Mouse (Mus musculus): ENCODE measurements around the gene Ift122. TPM values are rescaled to one million over a fixed set of nuclear protein-coding genes. Genes with fewer than 3 reads are reported as not detected.

Ift122 gene
- total and polyA plus RNA-seq, 3 experiments = 7.9 to 14.1 (median 8.6) TPM

GRCm38 (mm10) chr6:115879736-115880135 lies 26.5 kb downstream of the Ift122 start:
- H3K4me1 ChIP-seq (ENCODE audit: control insufficient read depth in 1 of 2, insufficient read depth in 2 of 2) = peaks cover 0 to 6% of the 10 kb centered on the region in 2 experiments; a peak in 1 of 4 replicates
- H3K9me3 ChIP-seq (replicated peaks; ENCODE audit: low read length) = no peaks in the 10 kb centered on the region
- no peak for DNase-seq (ENCODE audit: extremely low read depth)
- dilution Hi-C loops (cut with MboI; ENCODE audit: extremely low pct_ligation_motif_present, extremely low pct_unique_long_range_greater_than_20kb, low sequenced_read_pairs) (no loop called here), in situ Hi-C loops (cut with MboI; ENCODE audit: low pct_ligation_motif_present, low pct_unique_long_range_greater_than_20kb, low sequenced_read_pairs) (no loop called here)
- H3K4me3 ChIP-seq (replicated peaks in 1 of 3; ENCODE audit: low read depth in 2 of 3, low read length in 2 of 3, poor library complexity in 1 of 3) = no peak overlapping the region
- H3K9ac ChIP-seq (ENCODE audit: insufficient read depth, low read depth) = no peak overlapping the region
- no peaks in the 10 kb centered on the region for H3K79me2 ChIP-seq (replicated peaks; ENCODE audit: control insufficient read depth, extremely low read depth, insufficient read depth, poor library complexity, severe bottlenecking)
- no peaks in the 10 kb centered on the region for H3K27me3 ChIP-seq (replicated peaks)
- TF ChIP-seq ZNF384 (IDR thresholded peaks at IDR 0.05; ENCODE audit: low read depth, low read length) (no peak), CTCF (conservative IDR thresholded peaks at IDR 0.05 in 1 of 2, IDR thresholded peaks at IDR 0.05 in 1 of 2; ENCODE audit: low read depth in 2 of 2, low read length in 2 of 2) (no peak), MAX (IDR thresholded peaks at IDR 0.05; ENCODE audit: low read length) (no peak), USF1 (IDR thresholded peaks at IDR 0.05; ENCODE audit: low read depth, low read length) (no peak), SMC3 (IDR thresholded peaks at IDR 0.05; ENCODE audit: low read depth, low read length) (no peak)
- no peak overlapping the region for H3K4me2 ChIP-seq (ENCODE audit: insufficient read depth, low read depth, poor library complexity, severe bottlenecking)
- H3K36me3 ChIP-seq (replicated peaks in 1 of 2; ENCODE audit: control insufficient read depth in 1 of 2, insufficient read depth in 1 of 2, low read length in 1 of 2) = peaks cover 4 to 50% of the 10 kb centered on the region in 2 experiments
- H3K27ac ChIP-seq (ENCODE audit: insufficient read depth, low read depth) = no peak overlapping the region

- H3K4me1 ChIP-seq (ENCODE audit: control insufficient read depth in 1 of 2, insufficient read depth in 2 of 2) = peaks cover under 1 to 9% of the 10 kb centered on the region in 2 experiments; a peak in 2 of 4 replicates
- TF ChIP-seq TCF12 (IDR thresholded peaks at IDR 0.05; ENCODE audit: low read depth, low read length) = no peak
- TF ChIP-seq MAFK (IDR thresholded peaks at IDR 0.05; ENCODE audit: insufficient replicate concordance, low read length) = no peak
- TF ChIP-seq USF1 (IDR thresholded peaks at IDR 0.05; ENCODE audit: low read depth, low read length) = no peak
- no peak for TF ChIP-seq BHLHE40 (IDR thresholded peaks at IDR 0.05; ENCODE audit: low read depth, low read length)
- no peak for TF ChIP-seq MYC (IDR thresholded peaks at IDR 0.05; ENCODE audit: low read depth, low read length)
- TF ChIP-seq ZMIZ1 (IDR thresholded peaks at IDR 0.05; ENCODE audit: low read depth, low read length) = no peak
- TF ChIP-seq TBP (conservative IDR thresholded peaks at IDR 0.05; ENCODE audit: low read depth, low read length) = no peak
- in situ Hi-C loops (cut with MboI; ENCODE audit: low pct_ligation_motif_present, low pct_unique_long_range_greater_than_20kb, low sequenced_read_pairs) (no loop called here), dilution Hi-C loops (cut with MboI; ENCODE audit: extremely low pct_ligation_motif_present, extremely low pct_unique_long_range_greater_than_20kb, low sequenced_read_pairs) (no loop called here)
- H3K9me3 ChIP-seq (replicated peaks; ENCODE audit: low read length) = no peaks in the 10 kb centered on the region
- H3K9ac ChIP-seq (ENCODE audit: insufficient read depth, low read depth) = no peak overlapping the region
- H3K27ac ChIP-seq (ENCODE audit: insufficient read depth, low read depth) = no peak overlapping the region
- no peak overlapping the region for H3K4me3 ChIP-seq (replicated peaks in 1 of 3; ENCODE audit: low read depth in 2 of 3, low read length in 2 of 3, poor library complexity in 1 of 3)
- H3K79me2 ChIP-seq (replicated peaks; ENCODE audit: control insufficient read depth, extremely low read depth, insufficient read depth, poor library complexity, severe bottlenecking) = no peaks in the 10 kb centered on the region
- no peak overlapping the region for H3K4me2 ChIP-seq (ENCODE audit: insufficient read depth, low read depth, poor library complexity, severe bottlenecking)
- H3K36me3 ChIP-seq (replicated peaks in 1 of 2; ENCODE audit: control insufficient read depth in 1 of 2, insufficient read depth in 1 of 2, low read length in 1 of 2) = peaks cover 5 to 47% of the 10 kb centered on the region in 2 experiments
- DNase-seq (ENCODE audit: extremely low read depth) = no peak
- no peaks in the 10 kb centered on the region for H3K27me3 ChIP-seq (replicated peaks)
Measured at GRCm38 (mm10) chr6:115880751-115881150, 27.5 kb downstream of the Ift122 start.

- dilution Hi-C loops (cut with MboI; ENCODE audit: extremely low pct_ligation_motif_present, extremely low pct_unique_long_range_greater_than_20kb, low sequenced_read_pairs) (no loop called here), in situ Hi-C loops (cut with MboI; ENCODE audit: low pct_ligation_motif_present, low pct_unique_long_range_greater_than_20kb, low sequenced_read_pairs) (no loop called here)
- peaks cover 3% of the 10 kb centered on the region for H3K9me3 ChIP-seq (replicated peaks; ENCODE audit: low read length)
- H3K36me3 ChIP-seq (replicated peaks in 1 of 2; ENCODE audit: control insufficient read depth in 1 of 2, insufficient read depth in 1 of 2, low read length in 1 of 2) = peaks cover 14 to 52% of the 10 kb centered on the region in 2 experiments
- TF ChIP-seq ZMIZ1 (IDR thresholded peaks at IDR 0.05; ENCODE audit: low read depth, low read length) (no peak), POLR2A (IDR thresholded peaks at IDR 0.05; ENCODE audit: low read depth, low read length) (no peak), KAT2A (IDR thresholded peaks at IDR 0.05; ENCODE audit: insufficient replicate concordance, low read length) (no peak), SMC3 (IDR thresholded peaks at IDR 0.05; ENCODE audit: low read depth, low read length) (no peak), IRF4 (IDR thresholded peaks at IDR 0.05; ENCODE audit: low read depth, low read length) (no peak), ETS1 (conservative IDR thresholded peaks at IDR 0.05; ENCODE audit: low read depth, low read length) (no peak), TBP (conservative IDR thresholded peaks at IDR 0.05; ENCODE audit: low read depth, low read length) (no peak), RCOR1 (conservative IDR thresholded peaks at IDR 0.05; ENCODE audit: low read depth, low read length) (no peak), RAD21 (IDR thresholded peaks at IDR 0.05; ENCODE audit: low read depth, low read length) (no peak), E2F4 (IDR thresholded peaks at IDR 0.05; ENCODE audit: insufficient replicate concordance, low read depth, low read length) (no peak), CTCF (conservative IDR thresholded peaks at IDR 0.05 in 1 of 2, IDR thresholded peaks at IDR 0.05 in 1 of 2; ENCODE audit: low read depth in 2 of 2, low read length in 2 of 2) (no peak), USF2 (conservative IDR thresholded peaks at IDR 0.05; ENCODE audit: low read depth, low read length) (no peak), POLR2AphosphoS2 (IDR thresholded peaks at IDR 0.05; ENCODE audit: low read depth, low read length) (no peak), UBTF (IDR thresholded peaks at IDR 0.05; ENCODE audit: low read depth, low read length) (no peak)
- H3K4me1 ChIP-seq (ENCODE audit: control insufficient read depth in 1 of 2, insufficient read depth in 2 of 2) = peaks cover 11 to 27% of the 10 kb centered on the region in 2 experiments
- H3K79me2 ChIP-seq (replicated peaks; ENCODE audit: control insufficient read depth, extremely low read depth, insufficient read depth, poor library complexity, severe bottlenecking) = no peaks in the 10 kb centered on the region
- H3K27ac ChIP-seq (ENCODE audit: insufficient read depth, low read depth) = no peak overlapping the region
- H3K27me3 ChIP-seq (replicated peaks) = no peaks in the 10 kb centered on the region
- no peak overlapping the region for H3K4me3 ChIP-seq (replicated peaks in 1 of 3; ENCODE audit: low read depth in 2 of 3, low read length in 2 of 3, poor library complexity in 1 of 3)
- no peak overlapping the region for H3K4me2 ChIP-seq (ENCODE audit: insufficient read depth, low read depth, poor library complexity, severe bottlenecking)
- DNase-seq (ENCODE audit: extremely low read depth) = no peak
- no peak overlapping the region for H3K9ac ChIP-seq (ENCODE audit: insufficient read depth, low read depth)
Measured at GRCm38 (mm10) chr6:115884018-115884417, 30.7 kb downstream of the Ift122 start.
